Mouse (Mus musculus): ENCODE measurements around the gene Dlst.

DNA sequence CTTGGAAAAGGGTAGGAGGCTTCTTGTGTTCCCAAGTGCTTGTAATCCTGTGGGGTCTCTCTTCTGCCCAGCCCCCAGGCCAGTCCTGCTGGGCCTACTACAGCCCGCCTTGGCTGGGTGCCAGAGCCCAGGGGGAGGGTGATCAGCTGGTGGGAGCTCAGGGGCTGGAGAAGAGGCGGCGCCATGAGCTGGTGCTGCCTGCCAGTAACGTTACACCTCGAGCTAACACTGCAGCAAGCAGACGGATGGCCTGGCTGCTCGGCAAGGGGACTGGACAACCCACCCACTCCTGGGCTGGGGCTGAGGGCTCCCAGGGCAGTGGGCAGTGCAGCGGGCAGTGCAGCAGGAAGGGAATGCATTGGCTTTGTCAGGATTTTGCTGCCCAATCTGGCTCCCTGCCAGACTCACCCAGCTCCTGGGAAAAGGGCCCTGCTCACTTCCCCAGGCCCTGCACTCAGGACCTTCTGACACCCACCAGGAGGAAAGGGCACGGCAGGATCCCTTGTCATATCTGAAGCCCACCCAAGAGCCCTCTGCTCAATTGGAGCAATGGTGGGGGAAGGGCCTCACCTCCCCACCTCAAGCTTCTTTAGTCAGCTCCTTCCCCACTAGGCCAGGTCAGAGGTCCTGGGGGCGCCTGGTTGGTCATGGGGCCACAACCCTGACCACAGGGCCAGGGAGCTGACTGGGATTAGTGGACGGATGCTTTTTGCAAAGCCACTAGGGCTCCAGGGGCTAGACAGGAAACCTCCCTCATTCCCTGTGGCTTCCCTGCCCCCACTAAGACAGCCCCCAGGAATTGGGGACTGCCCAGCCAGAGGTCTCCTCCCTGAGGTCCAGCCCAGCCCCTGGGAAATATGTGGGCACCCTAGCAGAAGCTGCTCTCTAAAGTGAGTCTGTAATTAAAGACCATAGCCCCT is 65.6 kb downstream of the Dlst start:
- TF ChIP-seq CTCF (IDR thresholded peaks at IDR 0.05) (no peak), EP300 (IDR thresholded peaks at IDR 0.05) (no peak)

Data from lung, postnatal 0 days (tissue).